Mouse (Mus musculus) forebrain, embryonic 15.5 days (tissue): ENCODE data around the gene Aig1. TPM values are rescaled to one million over a fixed set of nuclear protein-coding genes. Genes with fewer than 3 reads are reported as not detected.
"Not testable (repeated sequence)": the region's sequence is repeated elsewhere in the genome, so short reads cannot be mapped to it uniquely, and the experiment has no call there.

Source experiments
- ATAC-seq: fragments of 200-750 bp; cut with Nextera tagmentation; replicated peaks from 2 replicates; pipeline ENCODE4 v1.8.0; 2017; ENCODE audit warnings: mild to moderate bottlenecking, moderate TSS enrichment, moderate library complexity
- H3K27ac ChIP-seq: fragments of 300-500 bp; sonication (generic); replicated peaks from 2 replicates; pipeline ENCODE4 v1.5.1; 2015; ENCODE audit warnings: mild to moderate bottlenecking, inconsistent platforms
- H3K27me3 ChIP-seq: fragments of 300-500 bp; sonication (generic); 2 replicates; pipeline ENCODE4 v1.6.1; 2015; ENCODE audit warnings: inconsistent platforms
- H3K36me3 ChIP-seq: fragments of 300-500 bp; sonication (generic); 2 replicates; pipeline ENCODE4 v1.6.1; 2015; ENCODE audit warnings: mild to moderate bottlenecking, inconsistent platforms
- H3K4me1 ChIP-seq: fragments of 300-500 bp; sonication (generic); 2 replicates; pipeline ENCODE4 v1.6.1; 2015; ENCODE audit warnings: inconsistent platforms
- H3K4me2 ChIP-seq: fragments of 300-500 bp; sonication (generic); replicated peaks from 2 replicates; pipeline ENCODE4 v1.6.1; 2015; ENCODE audit warnings: mild to moderate bottlenecking, inconsistent platforms
- H3K4me3 ChIP-seq: fragments of 300-500 bp; sonication (generic); 2 replicates; pipeline ENCODE4 v1.5.1; 2015; ENCODE audit warnings: mild to moderate bottlenecking, inconsistent platforms
- H3K9ac ChIP-seq: fragments of 300-500 bp; sonication (generic); replicated peaks from 2 replicates; pipeline ENCODE4 v1.6.1; 2015; ENCODE audit warnings: mild to moderate bottlenecking, inconsistent platforms
- H3K9me3 ChIP-seq: fragments of 300-500 bp; sonication (generic); 2 replicates; pipeline ENCODE4 v1.6.1; 2016; ENCODE audit warnings: inconsistent platforms
- WGBS: fragments of 180-500 bp; shearing (Covaris S2); methylation state at CpG from one replicate; pipeline ENCODE4 v1.1.7; 2015; ENCODE audit warnings: mixed read lengths; 5-methylcytosine and 5-hydroxymethylcytosine counted together
- polyA plus RNA-seq: library from polyadenylated mRNA; unstranded; fragments of >200 nt; fragmentation: Nextera tagmentation; extraction: Ambion mirVana; gene quantifications from 2 replicates; pipeline ENCODE4 v1.2.1, GENCODE M21; 2015

Gene Aig1
- 60.3 and 71.5 TPM in 2 replicates for polyA plus RNA-seq

- no peaks in the 10 kb centered on the region for H3K9me3 ChIP-seq
- 2% methylated on average over 66 of the region's 77 CpGs for WGBS
These were observed at the start of gene Aig1 for GRCm38 (mm10) chr10:13868371-13869321. Gene Aig1 (minus strand): TSS chr10:13868980.

GRCm38 (mm10) chr10:13916645-13917342, 48.0 kb upstream of the Aig1 start:
- H3K4me2 ChIP-seq: peak overlapping the region; percentile 6; the same call in 1 of the 2 replicates
- H3K36me3 ChIP-seq: no peaks in the 10 kb centered on the region
- peak; percentile 96 for ATAC-seq
- H3K4me1 ChIP-seq: peaks cover 7% of the 10 kb centered on the region
- H3K9me3 ChIP-seq: no peaks in the 10 kb centered on the region
- H3K27me3 ChIP-seq: no peaks in the 10 kb centered on the region
- WGBS: 15% methylated on average over 12 of the region's 12 CpGs
- no peak overlapping the region for H3K4me3 ChIP-seq
- H3K9ac ChIP-seq: no peak overlapping the region
- H3K27ac ChIP-seq: 0 out of 2 replicates have a peak overlapping the region, but pooled peaks have one; percentile 1

More at GRCm38 (mm10) chr10:13868371-13869321, at the start of gene Aig1:
- peak; percentile 96 for ATAC-seq
- Histone ChIP-seq H3K36me3 (no peaks in the 10 kb centered on the region), H3K4me1 (peaks cover 15% of the 10 kb centered on the region), H3K27ac (peak within 1 kb of the TSS; percentile 65), H3K4me2 (peak within 1 kb of the TSS; percentile 83), H3K27me3 (no peaks in the 10 kb centered on the region), H3K9ac (peak within 1 kb of the TSS; percentile 84), H3K4me3 (peak within 1 kb of the TSS; percentile 88)

DNA sequence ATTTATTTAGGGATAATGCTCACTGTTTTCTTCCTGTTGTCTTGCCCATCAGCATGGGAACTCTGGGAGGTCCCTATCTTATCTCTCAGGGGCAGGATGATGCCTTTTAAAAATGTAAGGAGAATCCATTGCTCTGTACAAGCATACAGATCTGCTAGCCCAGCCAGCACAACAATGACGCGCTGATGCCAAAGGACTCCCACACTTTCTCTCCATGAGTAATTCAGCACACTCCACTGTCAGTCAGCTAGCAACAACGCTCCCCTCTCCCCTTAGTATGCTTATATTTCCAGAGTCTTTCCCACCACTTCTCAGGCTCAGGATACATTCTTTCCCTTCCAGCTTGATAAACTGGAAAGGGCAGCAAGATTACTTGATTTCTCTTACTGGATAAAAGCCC, 46.4 kb upstream of the Aig1 start:
- no peak overlapping the region for H3K9ac ChIP-seq
- no peaks in the 10 kb centered on the region for H3K36me3 ChIP-seq
- no peak for ATAC-seq
- H3K4me3 ChIP-seq: no peak overlapping the region
- peaks cover 7% of the 10 kb centered on the region for H3K4me1 ChIP-seq
- H3K9me3 ChIP-seq: no peaks in the 10 kb centered on the region
- 74% methylated on average over 3 of the region's 3 CpGs for WGBS
- H3K4me2 ChIP-seq: no peak overlapping the region
- H3K27ac ChIP-seq: no peak overlapping the region
- no peaks in the 10 kb centered on the region for H3K27me3 ChIP-seq

DNA sequence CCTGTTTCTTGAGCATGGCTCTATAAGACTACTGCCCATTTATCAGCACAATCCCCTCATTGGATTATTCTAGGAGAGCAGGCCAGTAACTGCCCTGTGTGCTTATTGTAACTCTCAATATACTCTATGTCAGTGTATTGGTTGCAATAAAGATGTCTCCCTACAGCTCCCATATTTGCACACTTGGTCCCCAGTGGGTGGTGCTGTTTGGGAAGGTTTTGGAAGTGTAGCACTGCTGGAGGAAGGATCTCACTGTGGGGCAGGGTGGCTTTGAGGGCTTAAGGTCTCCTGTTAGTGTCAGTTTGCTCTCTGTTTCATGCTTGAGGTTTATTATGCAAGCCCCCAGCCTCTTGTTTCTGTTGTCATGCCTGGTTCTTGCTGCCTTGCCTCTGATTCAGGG, 44.9 kb upstream of the Aig1 start:
- ATAC-seq: no peak
- H3K36me3 ChIP-seq: no peaks in the 10 kb centered on the region
- no peak overlapping the region for H3K27ac ChIP-seq
- no peaks in the 10 kb centered on the region for H3K27me3 ChIP-seq
- H3K4me1 ChIP-seq: peaks cover 7% of the 10 kb centered on the region
- no peak overlapping the region for H3K4me2 ChIP-seq
- no peak overlapping the region for H3K4me3 ChIP-seq
- no peak overlapping the region for H3K9ac ChIP-seq
- H3K9me3 ChIP-seq: no peaks in the 10 kb centered on the region

- H3K4me2 ChIP-seq: no peak overlapping the region
- no peak overlapping the region for H3K4me3 ChIP-seq
- 76% methylated on average over 8 of the region's 8 CpGs for WGBS
- H3K9ac ChIP-seq: no peak overlapping the region
- H3K9me3 ChIP-seq: 0 out of 2 replicates have a peak, but pooled peaks cover 2% of the 10 kb centered on the region
- H3K4me1 ChIP-seq: 0 out of 2 replicates have a peak, but pooled peaks cover 9% of the 10 kb centered on the region
- no peaks in the 10 kb centered on the region for H3K27me3 ChIP-seq
- ATAC-seq: no peak
- H3K27ac ChIP-seq: peak overlapping the region; percentile 76
- no peaks in the 10 kb centered on the region for H3K36me3 ChIP-seq
These were observed 37.5 kb upstream of the Aig1 start for GRCm38 (mm10) chr10:13906261-13906741.

DNA sequence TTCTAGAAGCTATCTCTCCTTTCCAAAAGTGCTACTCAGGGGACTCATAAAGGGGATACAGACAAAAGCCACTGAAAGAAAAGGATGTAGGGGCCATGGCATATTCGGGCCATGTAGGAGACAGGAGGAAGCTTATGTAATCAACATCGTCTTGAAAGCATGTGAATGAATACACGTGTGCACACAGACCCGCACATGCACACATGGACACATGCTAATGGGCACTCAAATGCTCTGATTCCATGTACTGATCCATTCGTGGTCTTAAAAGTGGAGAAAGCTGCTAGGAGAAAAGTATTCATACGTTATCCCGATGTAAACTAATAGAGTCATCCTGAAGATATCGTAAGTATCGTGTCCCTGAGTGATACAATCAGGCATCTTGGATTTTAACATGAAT, 36.8 kb upstream of the Aig1 start:
- WGBS: 93% methylated on average over 9 of the region's 9 CpGs
- no peak overlapping the region for H3K9ac ChIP-seq
- 0 out of 2 replicates have a peak, but pooled peaks cover 9% of the 10 kb centered on the region for H3K4me1 ChIP-seq
- no peak for ATAC-seq
- no peaks in the 10 kb centered on the region for H3K27me3 ChIP-seq
- H3K27ac ChIP-seq: 0 out of 2 replicates have a peak overlapping the region, but pooled peaks have one; percentile 76
- H3K9me3 ChIP-seq: 0 out of 2 replicates have a peak, but pooled peaks cover 2% of the 10 kb centered on the region
- no peak overlapping the region for H3K4me3 ChIP-seq
- no peaks in the 10 kb centered on the region for H3K36me3 ChIP-seq
- H3K4me2 ChIP-seq: no peak overlapping the region

DNA sequence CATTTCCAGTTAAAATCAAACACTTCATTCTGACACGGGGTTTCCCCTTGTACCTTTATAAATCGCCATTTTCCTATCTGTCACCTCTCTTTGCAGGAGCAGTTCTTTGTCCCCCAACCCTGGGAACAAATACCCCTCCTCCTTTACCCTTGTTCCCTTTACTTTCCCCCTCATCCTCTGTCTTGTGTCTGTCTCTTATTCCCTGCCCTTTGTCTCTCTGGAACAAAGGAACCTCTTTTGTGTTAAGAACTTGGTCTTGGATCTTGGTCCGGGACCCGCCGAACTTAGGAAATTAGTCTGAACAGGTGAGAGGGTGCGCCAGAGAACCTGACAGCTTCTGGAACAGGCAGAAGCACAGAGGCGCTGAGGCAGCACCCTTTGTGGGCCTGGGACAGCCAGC, 24.0 kb upstream of the Aig1 start:
- H3K27ac ChIP-seq, H3K9ac ChIP-seq, H3K4me3 ChIP-seq, H3K4me2 ChIP-seq, H3K9me3 ChIP-seq, H3K36me3 ChIP-seq, H3K4me1 ChIP-seq, H3K27me3 ChIP-seq, ATAC-seq: not testable (repeated sequence)
- 94% methylated on average over 6 of the region's 7 CpGs for WGBS

GRCm38 (mm10) chr10:13882975-13883875, 14.4 kb upstream of the Aig1 start:
- Histone ChIP-seq H3K9ac (no peak overlapping the region), H3K9me3 (no peaks in the 10 kb centered on the region), H3K4me2 (no peak overlapping the region), H3K27me3 (no peaks in the 10 kb centered on the region), H3K36me3 (no peaks in the 10 kb centered on the region), H3K27ac (no peak overlapping the region), H3K4me3 (no peak overlapping the region), H3K4me1 (no peaks in the 10 kb centered on the region)
- ATAC-seq: no peak
- WGBS: 87% methylated on average over 10 of the region's 10 CpGs

DNA sequence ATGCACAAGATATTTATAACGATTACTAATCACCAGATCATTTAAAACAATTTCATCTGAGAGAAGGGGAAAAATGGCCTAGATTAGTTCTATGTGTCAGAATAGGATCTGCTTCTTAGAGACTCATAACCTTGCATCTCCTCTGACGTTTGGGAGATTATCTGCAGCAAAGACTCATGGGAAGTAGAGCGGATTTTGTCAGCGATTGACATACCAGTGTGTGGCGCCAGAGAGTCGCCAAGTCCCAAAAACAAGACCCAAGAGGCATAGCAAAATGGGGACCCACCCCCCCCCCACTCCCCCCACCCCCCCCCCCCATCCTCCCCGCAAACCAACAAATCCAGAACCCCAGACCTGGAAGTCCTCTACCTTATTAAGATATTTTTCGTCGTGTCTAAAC, 13.7 kb upstream of the Aig1 start:
- no peak overlapping the region for H3K27ac ChIP-seq
- H3K36me3 ChIP-seq: no peaks in the 10 kb centered on the region
- no peaks in the 10 kb centered on the region for H3K27me3 ChIP-seq
- 68% methylated on average over 9 of the region's 9 CpGs for WGBS
- H3K4me2 ChIP-seq: no peak overlapping the region
- H3K9ac ChIP-seq: no peak overlapping the region
- ATAC-seq: no peak
- H3K4me3 ChIP-seq: no peak overlapping the region
- H3K4me1 ChIP-seq: no peaks in the 10 kb centered on the region
- no peaks in the 10 kb centered on the region for H3K9me3 ChIP-seq

GRCm38 (mm10) chr10:13878696-13879095, 9.9 kb upstream of the Aig1 start:
- ATAC-seq: no peak
- Histone ChIP-seq H3K9ac (no peak overlapping the region), H3K27me3 (no peaks in the 10 kb centered on the region), H3K27ac (no peak overlapping the region), H3K9me3 (no peaks in the 10 kb centered on the region), H3K4me1 (no peaks in the 10 kb centered on the region), H3K36me3 (no peaks in the 10 kb centered on the region), H3K4me2 (no peak overlapping the region), H3K4me3 (no peak overlapping the region)
- WGBS: 92% methylated on average over 4 of the region's 4 CpGs

DNA sequence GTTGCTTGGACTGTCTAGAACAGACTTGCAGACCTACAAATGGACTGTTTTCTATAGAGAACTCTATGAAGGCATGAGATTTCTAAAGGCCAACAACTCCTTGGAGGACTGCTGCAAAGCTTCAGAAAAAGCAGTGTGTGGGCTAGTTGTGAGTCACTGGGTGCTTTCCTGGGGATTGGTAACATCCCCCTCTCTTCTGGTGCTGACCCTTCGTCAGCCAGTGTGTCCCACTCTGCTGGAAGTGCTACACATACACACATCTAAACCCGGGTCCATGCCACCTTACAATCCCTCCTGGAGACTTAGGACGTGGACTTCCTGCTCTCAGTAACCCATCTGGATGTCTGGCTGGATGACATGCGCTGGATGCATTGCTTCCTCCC, 6.2 kb upstream of the Aig1 start:
- Histone ChIP-seq H3K36me3 (no peaks in the 10 kb centered on the region), H3K4me3 (no peak overlapping the region), H3K27ac (no peak overlapping the region), H3K9me3 (no peaks in the 10 kb centered on the region), H3K4me2 (no peak overlapping the region), H3K4me1 (no peaks in the 10 kb centered on the region), H3K27me3 (no peaks in the 10 kb centered on the region), H3K9ac (no peak overlapping the region)
- no peak for ATAC-seq
- 86% methylated on average over 4 of the region's 4 CpGs for WGBS
